Mouse (Mus musculus) forebrain, embryonic 12.5 days (tissue): ENCODE measurements around the gene St6galnac5. TPM values are rescaled to one million over a fixed set of nuclear protein-coding genes. Genes with fewer than 3 reads are reported as not detected.

Experiments
- ATAC-seq: fragments of 200-750 bp; cut with Nextera tagmentation; 2 replicates; pipeline ENCODE4 v1.8.0; 2017; ENCODE audit warnings: moderate TSS enrichment; ENCODE audit not compliant: low FRiP score
- H3K27ac ChIP-seq: fragments of 300-500 bp; sonication (generic); 2 replicates; pipeline ENCODE4 v1.5.1; 2016; ENCODE audit warnings: mild to moderate bottlenecking
- H3K27me3 ChIP-seq: fragments of 300-500 bp; sonication (generic); 2 replicates; pipeline ENCODE4 v1.6.1; 2016; ENCODE audit warnings: mild to moderate bottlenecking
- H3K36me3 ChIP-seq: fragments of 300-500 bp; sonication (generic); replicated peaks from 2 replicates; pipeline ENCODE4 v1.6.1; 2016; ENCODE audit warnings: mild to moderate bottlenecking
- H3K4me1 ChIP-seq: fragments of 300-500 bp; sonication (generic); 2 replicates; pipeline ENCODE4 v1.6.1; 2016
- H3K4me2 ChIP-seq: fragments of 300-500 bp; sonication (generic); 2 replicates; pipeline ENCODE4 v1.6.1; 2016; ENCODE audit warnings: mild to moderate bottlenecking, moderate library complexity
- H3K4me3 ChIP-seq: fragments of 300-500 bp; sonication (generic); replicated peaks from 2 replicates; pipeline ENCODE4 v1.5.1; 2016; ENCODE audit warnings: mild to moderate bottlenecking
- H3K9ac ChIP-seq: fragments of 300-500 bp; sonication (generic); 2 replicates; pipeline ENCODE4 v1.6.1; 2016; ENCODE audit warnings: mild to moderate bottlenecking
- H3K9me3 ChIP-seq: fragments of 300-500 bp; sonication (generic); 2 replicates; pipeline ENCODE4 v1.6.1; 2016
- WGBS: fragments of 180-500 bp; shearing (Covaris S2); methylation state at CpG from one replicate; pipeline ENCODE4 v1.1.7; 2016; 5-methylcytosine and 5-hydroxymethylcytosine counted together
- polyA plus RNA-seq: library from polyadenylated mRNA; unstranded; fragments of >200 nt; fragmentation: Nextera tagmentation; extraction: Ambion mirVana; gene quantifications from 2 replicates; pipeline ENCODE4 v1.2.1, GENCODE M21; 2016

St6galnac5 gene
- polyA plus RNA-seq, 1 experiment from 2014 or later, result 3.4 TPM

GRCm38 (mm10) chr3:152875723-152876290 lies 106.2 kb downstream of the St6galnac5 start:
- H3K4me1 ChIP-seq, result peaks cover 15% of the 10 kb centered on the region; the same call in 1 of the 2 replicates
- no peak overlapping the region for H3K9ac ChIP-seq
- 84% methylated on average over 6 of the region's 6 CpGs for WGBS
- no peak overlapping the region for H3K4me3 ChIP-seq
- ATAC-seq, result no peak
- H3K27ac ChIP-seq, result no peak overlapping the region
- no peaks in the 10 kb centered on the region for H3K27me3 ChIP-seq
- no peaks in the 10 kb centered on the region for H3K36me3 ChIP-seq
- H3K9me3 ChIP-seq, result no peaks in the 10 kb centered on the region
- no peak overlapping the region for H3K4me2 ChIP-seq

GRCm38 (mm10) chr3:152874431-152875355 lies 107.4 kb downstream of the St6galnac5 start:
- no peaks in the 10 kb centered on the region for H3K27me3 ChIP-seq
- ATAC-seq, result no peak
- WGBS, result 85% methylated on average over 17 of the region's 17 CpGs
- H3K9ac ChIP-seq, result no peak overlapping the region
- no peak overlapping the region for H3K4me2 ChIP-seq
- H3K36me3 ChIP-seq, result no peaks in the 10 kb centered on the region
- no peaks in the 10 kb centered on the region for H3K9me3 ChIP-seq
- no peak overlapping the region for H3K4me3 ChIP-seq
- no peak overlapping the region for H3K27ac ChIP-seq
- peaks cover 15% of the 10 kb centered on the region; the same call in 1 of the 2 replicates for H3K4me1 ChIP-seq

- H3K4me3 ChIP-seq, result no peak overlapping the region
- no peaks in the 10 kb centered on the region for H3K9me3 ChIP-seq
- H3K27me3 ChIP-seq, result no peaks in the 10 kb centered on the region
- H3K27ac ChIP-seq, result no peak overlapping the region
- H3K4me2 ChIP-seq, result no peak overlapping the region
- ATAC-seq, result peak; percentile 42
- no peaks in the 10 kb centered on the region for H3K36me3 ChIP-seq
- 53% methylated on average over 6 of the region's 6 CpGs for WGBS
- no peak overlapping the region for H3K9ac ChIP-seq
- H3K4me1 ChIP-seq, result peaks cover 15% of the 10 kb centered on the region; the same call in 1 of the 2 replicates
These were observed 109.5 kb downstream of the St6galnac5 start for GRCm38 (mm10) chr3:152872596-152872995.

GRCm38 (mm10) chr3:152872054-152872453 lies 110.0 kb downstream of the St6galnac5 start:
- H3K9me3 ChIP-seq, result no peaks in the 10 kb centered on the region
- WGBS, result 74% methylated on average over 12 of the region's 12 CpGs
- H3K27me3 ChIP-seq, result no peaks in the 10 kb centered on the region
- peaks cover 15% of the 10 kb centered on the region; the same call in 1 of the 2 replicates for H3K4me1 ChIP-seq
- H3K36me3 ChIP-seq, result no peaks in the 10 kb centered on the region
- ATAC-seq, result peak; percentile 57
- 0 out of 2 replicates have a peak overlapping the region, but pooled peaks have one; percentile 25 for H3K27ac ChIP-seq
- H3K4me2 ChIP-seq, result no peak overlapping the region
- H3K9ac ChIP-seq, result no peak overlapping the region
- H3K4me3 ChIP-seq, result no peak overlapping the region

- peaks cover 7% of the 10 kb centered on the region; the same call in 1 of the 2 replicates for H3K4me1 ChIP-seq
- no peak overlapping the region for H3K4me2 ChIP-seq
- H3K36me3 ChIP-seq, result no peaks in the 10 kb centered on the region
- 78% methylated on average over 12 of the region's 12 CpGs for WGBS
- H3K27me3 ChIP-seq, result no peaks in the 10 kb centered on the region
- no peaks in the 10 kb centered on the region for H3K9me3 ChIP-seq
- no peak for ATAC-seq
- H3K4me3 ChIP-seq, result no peak overlapping the region
- H3K27ac ChIP-seq, result no peak overlapping the region
- H3K9ac ChIP-seq, result no peak overlapping the region
These were observed 114.2 kb downstream of the St6galnac5 start for GRCm38 (mm10) chr3:152867654-152868525.

GRCm38 (mm10) chr3:152866035-152866965 lies 115.7 kb downstream of the St6galnac5 start:
- WGBS, result 85% methylated on average over 22 of the region's 22 CpGs
- Histone ChIP-seq H3K4me1 (no peaks in the 10 kb centered on the region), H3K9me3 (no peaks in the 10 kb centered on the region), H3K27me3 (no peaks in the 10 kb centered on the region), H3K27ac (no peak overlapping the region), H3K4me2 (no peak overlapping the region), H3K36me3 (no peaks in the 10 kb centered on the region), H3K9ac (no peak overlapping the region), H3K4me3 (no peak overlapping the region)
- ATAC-seq, result no peak

GRCm38 (mm10) chr3:152861978-152862377 lies 120.1 kb downstream of the St6galnac5 start:
- WGBS, result 77% methylated on average over 1 of the region's 1 CpGs
- no peak overlapping the region for H3K4me3 ChIP-seq
- no peaks in the 10 kb centered on the region for H3K36me3 ChIP-seq
- no peak for ATAC-seq
- no peaks in the 10 kb centered on the region for H3K27me3 ChIP-seq
- no peaks in the 10 kb centered on the region for H3K4me1 ChIP-seq
- no peak overlapping the region for H3K4me2 ChIP-seq
- no peaks in the 10 kb centered on the region for H3K9me3 ChIP-seq
- H3K27ac ChIP-seq, result no peak overlapping the region
- no peak overlapping the region for H3K9ac ChIP-seq

GRCm38 (mm10) chr3:152861450-152861849 lies 120.6 kb downstream of the St6galnac5 start:
- WGBS, result 88% methylated on average over 4 of the region's 4 CpGs
- Histone ChIP-seq H3K36me3 (no peaks in the 10 kb centered on the region), H3K4me2 (no peak overlapping the region), H3K4me1 (no peaks in the 10 kb centered on the region), H3K9me3 (no peaks in the 10 kb centered on the region), H3K9ac (no peak overlapping the region), H3K27me3 (no peaks in the 10 kb centered on the region), H3K4me3 (no peak overlapping the region), H3K27ac (no peak overlapping the region)
- ATAC-seq, result no peak

- Histone ChIP-seq H3K4me1 (peaks cover 8% of the 10 kb centered on the region), H3K9me3 (no peaks in the 10 kb centered on the region), H3K27me3 (no peaks in the 10 kb centered on the region), H3K9ac (no peak overlapping the region), H3K4me2 (no peak overlapping the region), H3K4me3 (no peak overlapping the region), H3K27ac (no peak overlapping the region), H3K36me3 (no peaks in the 10 kb centered on the region)
- ATAC-seq, result peak; percentile 30; the same call in 1 of the 2 replicates
- 70% methylated on average over 10 of the region's 10 CpGs for WGBS
These were observed 126.0 kb downstream of the St6galnac5 start for GRCm38 (mm10) chr3:152856095-152856494.

GRCm38 (mm10) chr3:152855006-152855614 lies 126.9 kb downstream of the St6galnac5 start:
- WGBS, result 71% methylated on average over 12 of the region's 12 CpGs
- Histone ChIP-seq H3K27ac (0 out of 2 replicates have a peak overlapping the region, but pooled peaks have one; percentile 19), H3K4me3 (no peak overlapping the region), H3K27me3 (no peaks in the 10 kb centered on the region), H3K36me3 (no peaks in the 10 kb centered on the region), H3K4me2 (no peak overlapping the region), H3K9ac (no peak overlapping the region), H3K9me3 (no peaks in the 10 kb centered on the region), H3K4me1 (peaks cover 8% of the 10 kb centered on the region)
- ATAC-seq, result 0 out of 2 replicates have a peak, but pooled peaks have one; percentile 17

- Histone ChIP-seq H3K4me3 (no peak overlapping the region), H3K9me3 (no peaks in the 10 kb centered on the region), H3K36me3 (no peaks in the 10 kb centered on the region), H3K27me3 (no peaks in the 10 kb centered on the region), H3K4me2 (no peak overlapping the region), H3K9ac (no peak overlapping the region), H3K4me1 (no peaks in the 10 kb centered on the region), H3K27ac (no peak overlapping the region)
- no peak for ATAC-seq
These were observed 138.1 kb downstream of the St6galnac5 start for GRCm38 (mm10) chr3:152843925-152844324.
